Comparison of ENCODE assay signal across 9 mouse cellular contexts in genomic region chr14:121738431-121739403, GRCm38 (mm10). TPM values are rescaled to one million over a fixed set of nuclear protein-coding genes. Genes with fewer than 3 reads are reported as not detected.
DNase-seq lines count a peak whose midpoint lies in the region; ATAC-seq and TF ChIP-seq lines count a peak whose summit lies in the region.
"Had no signal": no experiment of that assay in that cellular context is flagged by ENCODE, and none has a peak within 500 bp of the region (broad histone marks: within the 10 kb centered on the region; RNA-seq: fewer than 3 reads in every experiment).

No protein-coding gene starts in this region.

- H3K36me3 ChIP-seq in lung, postnatal 0 days (ENCODE audit: insufficient read depth, low read length): no peaks in the 10 kb centered on the region
- no peaks in the 10 kb centered on the region for H3K36me3 ChIP-seq in forebrain, embryonic 15.5 days

- H3K9me3 ChIP-seq in lung, postnatal 0 days (ENCODE audit: low read length): no peaks in the 10 kb centered on the region
- H3K9me3 ChIP-seq in forebrain, embryonic 15.5 days: no peaks in the 10 kb centered on the region

- H3K4me1 ChIP-seq in lung, postnatal 0 days (ENCODE audit: insufficient read depth, low read depth, low read length): no peaks in the 10 kb centered on the region
- H3K4me1 ChIP-seq in forebrain, embryonic 15.5 days: peaks cover 19% of the 10 kb centered on the region

- DNase-seq in lung, postnatal 0 days (ENCODE audit: low spot score): no peak
- DNase-seq in lung, adult 18-20 months: no peak
- peak; percentile 65 for DNase-seq in layer of hippocampus, adult 9-11 months
- DNase-seq in right cerebral cortex, postnatal 10 days (ENCODE audit: low spot score in 2 of 2): peak; percentile 63 to 79
- DNase-seq in ovary, postnatal 14 days (ENCODE audit: low spot score): no peak
- no peak for DNase-seq in kidney, adult 8-10 months
- DNase-seq in heart, adult 8-10 months (ENCODE audit: low spot score): no peak
- DNase-seq: thymus, postnatal 36 days had no signal

- no peak overlapping the region for H3K9ac ChIP-seq in lung, postnatal 0 days (replicated peaks; ENCODE audit: low read depth)
- peak overlapping the region; percentile 42 for H3K9ac ChIP-seq in forebrain, embryonic 15.5 days (replicated peaks)

- H3K27ac ChIP-seq in lung, postnatal 0 days (ENCODE audit: low read length): no peak overlapping the region
- peak overlapping the region; percentile 88 for H3K27ac ChIP-seq in forebrain, embryonic 15.5 days (replicated peaks)

- no peaks in the 10 kb centered on the region for H3K27me3 ChIP-seq in lung, postnatal 0 days (replicated peaks; ENCODE audit: insufficient read depth, low read length)
- no peaks in the 10 kb centered on the region for H3K27me3 ChIP-seq in forebrain, embryonic 15.5 days

- WGBS in lung, postnatal 0 days: 50% methylated on average over 24 of the region's 24 CpGs
- 52% methylated on average over 24 of the region's 24 CpGs for WGBS in forebrain, embryonic 15.5 days

- peak; percentile 17; the same call in 1 of the 2 replicates for ATAC-seq in lung, postnatal 0 days
- ATAC-seq in forebrain, embryonic 15.5 days (replicated peaks): peak; percentile 70

- no peak for TF ChIP-seq CTCF in lung, postnatal 0 days (IDR thresholded peaks at IDR 0.05)

- TF ChIP-seq EP300 in lung, postnatal 0 days (IDR thresholded peaks at IDR 0.05): no peak

- no peak overlapping the region for H3K4me2 ChIP-seq in lung, postnatal 0 days (replicated peaks; ENCODE audit: low read depth, low read length)
- peak overlapping the region; percentile 35 for H3K4me2 ChIP-seq in forebrain, embryonic 15.5 days (replicated peaks)

- no peak overlapping the region for H3K4me3 ChIP-seq in lung, postnatal 0 days (ENCODE audit: low read depth, low read length)
- peak overlapping the region; percentile 36 for H3K4me3 ChIP-seq in forebrain, embryonic 15.5 days

RNA-seq across cellular contexts. Expression of gene Dock9, which starts 58.9 kb away (rescaled TPM):
- 19.8 and 22.4 TPM in 2 replicates for polyA plus RNA-seq in lung, postnatal 0 days (2015; fragmentation: Nextera tagmentation; extraction: Ambion mirVana)
- 10.6 and 11.1 TPM in 2 replicates for polyA plus RNA-seq in forebrain, embryonic 15.5 days (2015; fragmentation: Nextera tagmentation; extraction: Ambion mirVana)
- 10 to 100 TPM; 23.6 to 29.0 (median 26.3) TPM for total RNA-seq in heart, adult 8-10 months (2022)

Comparison
In these comparisons a context has a peak if more than half of its experiments do, and no peak if none do; other contexts are left out.
1. DNase-seq: peak in layer of hippocampus, adult 9-11 months (single experiment) and right cerebral cortex, postnatal 10 days (2 of 2); none in lung, postnatal 0 days (single experiment), lung, adult 18-20 months (0 of 2), ovary, postnatal 14 days (single experiment), kidney, adult 8-10 months (0 of 2) and heart, adult 8-10 months (single experiment).